Mouse (Mus musculus) MEL (cell line): ENCODE results near the gene Lztfl1. TPM values are rescaled to one million over a fixed set of nuclear protein-coding genes. Genes with fewer than 3 reads are reported as not detected.

ENCODE experiments used
- DNase-seq: peaks from one replicate; pipeline ENCODE4 v3.0.0; 2011; ENCODE audit warnings: low read depth, low spot score
- H3K27ac ChIP-seq: 2 replicates; pipeline ENCODE4 v1.5.1; 2012; ENCODE audit warnings: low read depth, mild to moderate bottlenecking, control low read depth, low read length, moderate library complexity; ENCODE audit not compliant: control insufficient read depth
- H3K27me3 ChIP-seq, 2 experiments: fragments of 150-350 bp in 1 of 2; sonication (generic) in 1 of 2; 2 replicates each; pipeline ENCODE4 v1.6.1; 2012; ENCODE audit warnings: low read length in 2 of 2, mild to moderate bottlenecking in 2 of 2, improper control_type of control experiment in 1 of 2, moderate library complexity in 1 of 2; ENCODE audit not compliant: insufficient read depth in 2 of 2, control insufficient read depth in 1 of 2
- H3K36me3 ChIP-seq, 2 experiments: 2 replicates each; pipeline ENCODE4 v1.6.1; 2012 to 2014; ENCODE audit warnings: low read length in 2 of 2, improper control_type of control experiment in 1 of 2, inconsistent platforms in 1 of 2, mild to moderate bottlenecking in 1 of 2; ENCODE audit not compliant: insufficient read depth in 2 of 2, control insufficient read depth in 1 of 2
- H3K4me1 ChIP-seq, 2 experiments: fragments of 150-350 bp in 1 of 2; sonication (generic) in 1 of 2; 2 replicates each; pipeline ENCODE4 v1.6.1; 2012; ENCODE audit warnings: low read length in 2 of 2, improper control_type of control experiment in 1 of 2, mild to moderate bottlenecking in 1 of 2; ENCODE audit not compliant: insufficient read depth in 2 of 2, control insufficient read depth in 1 of 2
- H3K4me3 ChIP-seq, 2 experiments: fragments of 150-350 bp in 1 of 2; sonication (generic) in 1 of 2; 2 replicates each; pipeline ENCODE4 v1.5.1; 2012; ENCODE audit warnings: low read depth in 2 of 2, low read length in 2 of 2, mild to moderate bottlenecking in 2 of 2, moderate library complexity in 2 of 2, control low read depth in 1 of 2, improper control_type of control experiment in 1 of 2; ENCODE audit not compliant: control insufficient read depth in 1 of 2, insufficient read depth in 1 of 2
- H3K79me2 ChIP-seq: 2 replicates; pipeline ENCODE4 v1.6.1; 2012; ENCODE audit warnings: mild to moderate bottlenecking, low read length, moderate library complexity; ENCODE audit not compliant: control insufficient read depth, poor library complexity, insufficient read depth
- H3K9ac ChIP-seq: 2 replicates; pipeline ENCODE4 v1.6.1; 2012; ENCODE audit warnings: low read depth, mild to moderate bottlenecking, control low read depth, low read length, moderate library complexity; ENCODE audit not compliant: control insufficient read depth, poor library complexity, severe bottlenecking
- H3K9me3 ChIP-seq: fragments of 150-350 bp; sonication (generic); replicated peaks from 2 replicates; pipeline ENCODE4 v1.6.1; 2012; ENCODE audit warnings: mild to moderate bottlenecking, low read length, improper control_type of control experiment, moderate library complexity; ENCODE audit not compliant: insufficient read depth
- CHD2 ChIP-seq: IDR thresholded peaks from 2 replicates; pipeline ENCODE4 v1.6.1; 2011; ENCODE audit warnings: low read length, improper control_type of control experiment
- E2F4 ChIP-seq: IDR thresholded peaks from 2 replicates; pipeline ENCODE4 v1.6.1; 2011; ENCODE audit warnings: low read depth, low read length, improper control_type of control experiment, borderline replicate concordance
- EP300 ChIP-seq, 2 experiments: IDR thresholded peaks; 2 replicates each; pipeline ENCODE4 v1.6.1; 2011; ENCODE audit warnings: improper control_type of control experiment in 2 of 2, low read length in 2 of 2, low read depth in 1 of 2, mild to moderate bottlenecking in 1 of 2
- ETS1 ChIP-seq: IDR thresholded peaks from 2 replicates; pipeline ENCODE4 v1.6.1; 2012; ENCODE audit warnings: low read depth, mild to moderate bottlenecking, inconsistent platforms, low read length, improper control_type of control experiment, moderate library complexity
- GATA1 ChIP-seq: IDR thresholded peaks from 2 replicates; pipeline ENCODE4 v1.6.1; 2011; ENCODE audit warnings: low read depth, low read length, improper control_type of control experiment
- HCFC1 ChIP-seq: IDR thresholded peaks from 2 replicates; pipeline ENCODE4 v1.6.1; 2012; ENCODE audit warnings: low read depth, mild to moderate bottlenecking, inconsistent platforms, low read length, improper control_type of control experiment, moderate library complexity
- JUND ChIP-seq: IDR thresholded peaks from 2 replicates; pipeline ENCODE4 v1.6.1; 2011; ENCODE audit warnings: low read depth, mild to moderate bottlenecking, improper control_type of control experiment, low read length
- KAT2A ChIP-seq: conservative IDR thresholded peaks from 2 replicates; pipeline ENCODE4 v1.6.1; 2012; ENCODE audit warnings: low read depth, low read length, improper control_type of control experiment, inconsistent platforms
- MAFK ChIP-seq: IDR thresholded peaks from 2 replicates; pipeline ENCODE4 v1.6.1; 2011; ENCODE audit warnings: low read depth, mild to moderate bottlenecking, low read length, improper control_type of control experiment, borderline replicate concordance
- MAZ ChIP-seq: IDR thresholded peaks from 2 replicates; pipeline ENCODE4 v1.6.1; 2012; ENCODE audit warnings: low read depth, mild to moderate bottlenecking, inconsistent platforms, low read length, improper control_type of control experiment
- MEF2A ChIP-seq: IDR thresholded peaks from 2 replicates; pipeline ENCODE4 v1.6.1; 2014; ENCODE audit warnings: low read depth, mild to moderate bottlenecking, inconsistent platforms, low read length, improper control_type of control experiment; ENCODE audit not compliant: poor library complexity, insufficient replicate concordance, severe bottlenecking; ENCODE audit errors: extremely low read depth
- MXI1 ChIP-seq: IDR thresholded peaks from 2 replicates; pipeline ENCODE4 v1.6.1; 2011; ENCODE audit warnings: mild to moderate bottlenecking, low read depth, low read length, improper control_type of control experiment
- MYC ChIP-seq: IDR thresholded peaks from 2 replicates; pipeline ENCODE4 v1.6.1; 2011; ENCODE audit warnings: low read depth, mild to moderate bottlenecking, low read length, improper control_type of control experiment, moderate library complexity
- POLR2A ChIP-seq, 2 experiments: IDR thresholded peaks; 2 replicates each; pipeline ENCODE4 v1.6.1; 2011 to 2012; ENCODE audit warnings: low read length in 2 of 2, mild to moderate bottlenecking in 2 of 2, control low read depth in 1 of 2, improper control_type of control experiment in 1 of 2, low read depth in 1 of 2, moderate library complexity in 1 of 2; ENCODE audit not compliant: control insufficient read depth in 1 of 2, insufficient read depth in 1 of 2, poor library complexity in 1 of 2
- POLR2AphosphoS2 ChIP-seq: IDR thresholded peaks from 2 replicates; pipeline ENCODE4 v1.6.1; 2011; ENCODE audit warnings: low read length, improper control_type of control experiment
- POLR2AphosphoS5 ChIP-seq: IDR thresholded peaks from 2 replicates; pipeline ENCODE4 v1.6.1; 2012; ENCODE audit warnings: low read depth, borderline replicate concordance, mild to moderate bottlenecking, inconsistent platforms, low read length, moderate library complexity, mixed read lengths
- RAD21 ChIP-seq: IDR thresholded peaks from 2 replicates; pipeline ENCODE4 v1.6.1; 2011; ENCODE audit warnings: mild to moderate bottlenecking, low read depth, low read length, improper control_type of control experiment
- SIN3A ChIP-seq: IDR thresholded peaks from 2 replicates; pipeline ENCODE4 v1.6.1; 2012; ENCODE audit warnings: low read length, improper control_type of control experiment, inconsistent platforms
- SMC3 ChIP-seq: IDR thresholded peaks from 2 replicates; pipeline ENCODE4 v1.6.1; 2011; ENCODE audit warnings: low read depth, low read length, improper control_type of control experiment
- TBP ChIP-seq: IDR thresholded peaks from 2 replicates; pipeline ENCODE4 v1.8.0; 2011; ENCODE audit warnings: low read depth, low read length, improper control_type of control experiment
- USF1 ChIP-seq: IDR thresholded peaks from 2 replicates; pipeline ENCODE4 v1.6.1; 2014; ENCODE audit warnings: low read depth, mild to moderate bottlenecking, inconsistent platforms, low read length, improper control_type of control experiment, moderate library complexity
- USF2 ChIP-seq, 2 experiments: IDR thresholded peaks; 2 replicates each; pipeline ENCODE4 v1.6.1; 2011 to 2012; ENCODE audit warnings: improper control_type of control experiment in 2 of 2, low read length in 2 of 2, borderline replicate concordance in 1 of 2, inconsistent platforms in 1 of 2, low read depth in 1 of 2, mild to moderate bottlenecking in 1 of 2; ENCODE audit not compliant: insufficient read depth in 1 of 2
- ZC3H11A ChIP-seq: IDR thresholded peaks from 2 replicates; pipeline ENCODE4 v1.6.1; 2012; ENCODE audit warnings: low read depth, mild to moderate bottlenecking, inconsistent platforms, low read length, improper control_type of control experiment
- ZMIZ1 ChIP-seq: IDR thresholded peaks from 2 replicates; pipeline ENCODE4 v1.6.1; 2012; ENCODE audit warnings: low read depth, mild to moderate bottlenecking, inconsistent platforms, low read length, improper control_type of control experiment, moderate library complexity
- polyA plus RNA-seq, 2 experiments: library from polyadenylated mRNA; stranded (reverse) in 1 of 2; unstranded in 1 of 2; fragments of >175 nt in 1 of 2; fragments of >200 nt in 1 of 2; gene quantifications; 2 replicates each; pipeline versions ENCODE4 v1.2.1 to v1.2.4; 2012; ENCODE audit warnings: low replicate concordance in 2 of 2, low read depth in 1 of 2; ENCODE audit not compliant: insufficient read length in 2 of 2, insufficient read depth in 1 of 2, missing spikeins in 1 of 2
- total RNA-seq: library from RNA; depleted of rRNA; stranded (reverse); fragments of 300-350 nt; gene quantifications from 2 replicates; pipeline ENCODE4 v1.2.3, GENCODE M21; 2012

The Lztfl1 gene
- total and polyA plus RNA-seq, 3 experiments = 17.1 to 408 (median 18.1) TPM

DNA sequence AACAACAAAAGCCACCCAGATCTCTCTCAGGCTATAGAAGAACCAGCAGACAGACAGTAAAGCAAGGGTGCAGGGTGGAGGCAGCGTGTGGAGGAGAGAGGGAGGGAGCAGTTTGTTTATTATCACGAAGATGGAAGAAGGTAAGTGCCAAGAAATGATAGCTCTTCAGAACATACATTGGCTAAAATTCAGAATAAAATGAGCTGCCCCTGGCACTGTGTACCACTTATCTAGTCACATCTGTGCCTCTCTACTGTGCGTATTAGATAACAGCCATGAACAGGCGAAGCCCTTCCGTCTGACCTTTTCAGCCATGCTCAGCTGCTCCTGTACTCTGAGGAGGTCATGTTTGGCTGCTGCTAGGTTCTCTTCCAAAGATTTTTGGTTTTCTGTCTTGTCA, 15.7 kb downstream of the Lztfl1 start (continued):
- TF ChIP-seq SMC3 = no peak
- TF ChIP-seq SIN3A = peak; percentile 54
- no peak for TF ChIP-seq ZMIZ1
- TF ChIP-seq USF2 (IDR thresholded peaks at IDR 0.05; ENCODE audit: borderline replicate concordance in 1 of 2, insufficient read depth in 1 of 2, low read depth in 1 of 2, low read length in 2 of 2) = no peak
- TF ChIP-seq HCFC1 = no peak
- no peak for TF ChIP-seq E2F4
- TF ChIP-seq TBP = no peak
- no peak for TF ChIP-seq USF1
- peak; percentile 89 to 95 for TF ChIP-seq EP300 (IDR thresholded peaks at IDR 0.05; ENCODE audit: low read depth in 1 of 2, low read length in 2 of 2)
- TF ChIP-seq MAFK = no peak
- no peak for TF ChIP-seq MEF2A
- no peak for TF ChIP-seq MYC
- TF ChIP-seq ZC3H11A = no peak
- TF ChIP-seq MAZ = 0 out of 2 replicates have a peak, but pooled peaks have one; percentile 44
- no peak for TF ChIP-seq RAD21
- no peak for TF ChIP-seq JUND
- TF ChIP-seq MXI1 = peak; percentile 49; the same call in 1 of the 2 replicates
- TF ChIP-seq GATA1 = peak; percentile 95
- TF ChIP-seq KAT2A = no peak
- no peak for TF ChIP-seq POLR2AphosphoS2

DNA sequence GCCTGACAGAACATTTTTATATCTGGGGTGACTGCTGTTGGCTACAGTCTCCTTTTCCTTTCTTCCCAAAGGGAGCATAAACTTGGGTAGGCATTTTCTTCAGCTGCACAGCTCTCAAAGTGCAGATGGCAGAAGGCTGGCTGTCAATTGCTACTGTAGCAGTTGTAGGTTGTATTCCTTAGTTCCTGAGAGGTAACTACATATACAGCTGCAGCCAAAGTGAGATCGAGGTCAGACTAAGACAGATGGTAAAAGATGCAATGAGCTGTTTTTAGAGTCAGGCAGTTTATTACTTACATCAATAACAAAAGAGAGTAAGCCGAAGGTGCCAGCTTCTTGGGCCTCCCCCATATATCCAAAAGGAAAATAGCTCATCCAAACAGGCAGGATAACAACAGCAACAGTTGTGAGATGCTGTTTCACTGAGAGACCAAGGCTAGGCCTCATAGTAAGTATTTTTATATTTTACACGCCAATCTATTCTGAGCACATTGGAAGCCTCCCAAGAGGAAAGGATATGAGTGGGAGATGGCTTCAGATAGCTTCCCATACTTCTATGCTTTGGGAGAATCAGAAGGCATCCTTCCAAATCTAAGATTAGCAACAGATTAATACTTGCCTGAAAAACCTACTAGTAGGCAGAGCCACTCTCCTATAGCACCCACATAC, 21.7 kb downstream of the Lztfl1 start:
- no peaks in the 10 kb centered on the region for H3K79me2 ChIP-seq
- no peak overlapping the region for H3K9ac ChIP-seq
- peaks cover 0 to 3% of the 10 kb centered on the region in 2 experiments; a peak in 3 of 4 replicates for H3K36me3 ChIP-seq
- peaks cover 3 to 4% of the 10 kb centered on the region in 2 experiments; a peak in 2 of 4 replicates for H3K4me1 ChIP-seq
- TF ChIP-seq ZMIZ1 (no peak), HCFC1 (no peak), JUND (no peak), GATA1 (no peak), ZC3H11A (no peak), ETS1 (no peak), POLR2AphosphoS5 (no peak), CHD2 (no peak), KAT2A (no peak), POLR2A (IDR thresholded peaks at IDR 0.05; ENCODE audit: control insufficient read depth in 1 of 2, insufficient read depth in 1 of 2, low read depth in 1 of 2, low read length in 2 of 2, poor library complexity in 1 of 2) (no peak), MYC (no peak), SIN3A (no peak)
- no peak overlapping the region for H3K27ac ChIP-seq
- no peak for DNase-seq
- H3K9me3 ChIP-seq = no peaks in the 10 kb centered on the region
- H3K27me3 ChIP-seq = no peaks in the 10 kb centered on the region
- no peak overlapping the region for H3K4me3 ChIP-seq
